Mouse (Mus musculus): Measurements from ENCODE around the gene Stip1. TPM values are rescaled to one million over a fixed set of nuclear protein-coding genes. Genes with fewer than 3 reads are reported as not detected.

Gene Stip1
- total and polyA plus RNA-seq, 3 experiments, result 284 to 430 (median 370) TPM

GRCm38 (mm10) chr19:7062110-7062509, 22.3 kb upstream of the Stip1 start:
- no peaks in the 10 kb centered on the region for H3K79me2 ChIP-seq (ENCODE audit: control insufficient read depth, insufficient read depth, low read length, poor library complexity)
- H3K27ac ChIP-seq (ENCODE audit: control insufficient read depth, low read depth, low read length), result no peak overlapping the region
- no peak overlapping the region for H3K4me3 ChIP-seq (ENCODE audit: control insufficient read depth in 1 of 2, insufficient read depth in 1 of 2, low read depth in 2 of 2, low read length in 2 of 2)
- H3K4me1 ChIP-seq (ENCODE audit: control insufficient read depth in 1 of 2, insufficient read depth in 2 of 2, low read length in 2 of 2), result peaks cover 4 to 23% of the 10 kb centered on the region in 2 experiments; a peak in 3 of 4 replicates
- TF ChIP-seq CTCF (IDR thresholded peaks at IDR 0.05 in 2 of 3, conservative IDR thresholded peaks at IDR 0.05 in 1 of 3; ENCODE audit: control insufficient read depth in 1 of 3, insufficient read depth in 1 of 3, low read depth in 2 of 3, low read length in 3 of 3, poor library complexity in 1 of 3, severe bottlenecking in 1 of 3) (no peak), ZKSCAN1 (IDR thresholded peaks at IDR 0.05; ENCODE audit: low read depth, low read length) (no peak), UBTF (IDR thresholded peaks at IDR 0.05; ENCODE audit: borderline replicate concordance, insufficient read depth, low read depth, low read length) (no peak), ETS1 (IDR thresholded peaks at IDR 0.05; ENCODE audit: low read depth, low read length) (no peak)
- H3K27me3 ChIP-seq (ENCODE audit: control insufficient read depth in 1 of 2, insufficient read depth in 2 of 2, low read length in 2 of 2), result no peaks in the 10 kb centered on the region
- no peak for DNase-seq (ENCODE audit: low read depth, low spot score)
- H3K9me3 ChIP-seq (replicated peaks; ENCODE audit: insufficient read depth, low read length), result no peaks in the 10 kb centered on the region
- H3K36me3 ChIP-seq (ENCODE audit: control insufficient read depth in 1 of 2, insufficient read depth in 2 of 2, low read length in 2 of 2), result peaks cover 0 to 4% of the 10 kb centered on the region in 2 experiments; a peak in 1 of 4 replicates
- H3K9ac ChIP-seq (ENCODE audit: control insufficient read depth, low read depth, low read length, poor library complexity, severe bottlenecking), result no peak overlapping the region

- Histone ChIP-seq H3K36me3 (ENCODE audit: control insufficient read depth in 1 of 2, insufficient read depth in 2 of 2, low read length in 2 of 2) (peaks cover 0 to 6% of the 10 kb centered on the region in 2 experiments; a peak in 2 of 4 replicates), H3K9me3 (replicated peaks; ENCODE audit: insufficient read depth, low read length) (no peaks in the 10 kb centered on the region), H3K27me3 (ENCODE audit: control insufficient read depth in 1 of 2, insufficient read depth in 2 of 2, low read length in 2 of 2) (no peaks in the 10 kb centered on the region), H3K9ac (ENCODE audit: control insufficient read depth, low read depth, low read length, poor library complexity, severe bottlenecking) (no peak overlapping the region), H3K27ac (ENCODE audit: control insufficient read depth, low read depth, low read length) (no peak overlapping the region), H3K79me2 (ENCODE audit: control insufficient read depth, insufficient read depth, low read length, poor library complexity) (no peaks in the 10 kb centered on the region; the same call in 1 of the 2 replicates), H3K4me3 (ENCODE audit: control insufficient read depth in 1 of 2, insufficient read depth in 1 of 2, low read depth in 2 of 2, low read length in 2 of 2) (no peak overlapping the region), H3K4me1 (ENCODE audit: control insufficient read depth in 1 of 2, insufficient read depth in 2 of 2, low read length in 2 of 2) (peaks cover 0 to 13% of the 10 kb centered on the region in 2 experiments; a peak in 1 of 4 replicates)
- DNase-seq (ENCODE audit: low read depth, low spot score), result no peak
- TF ChIP-seq MEF2A (IDR thresholded peaks at IDR 0.05; ENCODE audit: extremely low read depth, insufficient replicate concordance, low read depth, low read length, poor library complexity, severe bottlenecking), result no peak
Observed at GRCm38 (mm10) chr19:7058541-7058940, 18.8 kb upstream of the Stip1 start.

GRCm38 (mm10) chr19:7057722-7058207, 18.0 kb upstream of the Stip1 start:
- Histone ChIP-seq H3K79me2 (ENCODE audit: control insufficient read depth, insufficient read depth, low read length, poor library complexity) (no peaks in the 10 kb centered on the region; the same call in 1 of the 2 replicates), H3K9ac (ENCODE audit: control insufficient read depth, low read depth, low read length, poor library complexity, severe bottlenecking) (peak overlapping the region; percentile 73), H3K4me3 (ENCODE audit: control insufficient read depth in 1 of 2, insufficient read depth in 1 of 2, low read depth in 2 of 2, low read length in 2 of 2) (peak overlapping the region; percentile 62 to 76), H3K27me3 (ENCODE audit: control insufficient read depth in 1 of 2, insufficient read depth in 2 of 2, low read length in 2 of 2) (no peaks in the 10 kb centered on the region), H3K36me3 (ENCODE audit: control insufficient read depth in 1 of 2, insufficient read depth in 2 of 2, low read length in 2 of 2) (peaks cover 0 to 6% of the 10 kb centered on the region in 2 experiments; a peak in 2 of 4 replicates), H3K27ac (ENCODE audit: control insufficient read depth, low read depth, low read length) (no peak overlapping the region), H3K4me1 (ENCODE audit: control insufficient read depth in 1 of 2, insufficient read depth in 2 of 2, low read length in 2 of 2) (peaks cover 0 to 13% of the 10 kb centered on the region in 2 experiments; a peak in 1 of 4 replicates), H3K9me3 (replicated peaks; ENCODE audit: insufficient read depth, low read length) (no peaks in the 10 kb centered on the region)
- DNase-seq (ENCODE audit: low read depth, low spot score), result peak; percentile 95
- TF ChIP-seq ZKSCAN1 (IDR thresholded peaks at IDR 0.05; ENCODE audit: low read depth, low read length), result no peak
- peak; percentile 27; the same call in 1 of the 2 replicates for TF ChIP-seq MAZ (IDR thresholded peaks at IDR 0.05; ENCODE audit: low read depth, low read length)
- no peak for TF ChIP-seq MYC (IDR thresholded peaks at IDR 0.05; ENCODE audit: low read depth, low read length)
- TF ChIP-seq CHD1 (IDR thresholded peaks at IDR 0.05; ENCODE audit: low read depth, low read length), result no peak
- no peak for TF ChIP-seq MEF2A (IDR thresholded peaks at IDR 0.05; ENCODE audit: extremely low read depth, insufficient replicate concordance, low read depth, low read length, poor library complexity, severe bottlenecking)
- TF ChIP-seq USF2 (IDR thresholded peaks at IDR 0.05; ENCODE audit: borderline replicate concordance in 1 of 2, insufficient read depth in 1 of 2, low read depth in 1 of 2, low read length in 2 of 2), result no peak
- TF ChIP-seq POLR2AphosphoS2 (IDR thresholded peaks at IDR 0.05; ENCODE audit: low read length), result peak; percentile 77; the same call in 1 of the 2 replicates
- TF ChIP-seq TAL1 (IDR thresholded peaks at IDR 0.05; ENCODE audit: low read length), result no peak
- no peak for TF ChIP-seq UBTF (IDR thresholded peaks at IDR 0.05; ENCODE audit: borderline replicate concordance, insufficient read depth, low read depth, low read length)
- peak; percentile 63 to 87; a peak in 3 of 4 replicates for TF ChIP-seq POLR2A (IDR thresholded peaks at IDR 0.05; ENCODE audit: control insufficient read depth in 1 of 2, insufficient read depth in 1 of 2, low read depth in 1 of 2, low read length in 2 of 2, poor library complexity in 1 of 2)
- no peak for TF ChIP-seq MAFK (IDR thresholded peaks at IDR 0.05; ENCODE audit: borderline replicate concordance, low read depth, low read length)
- no peak for TF ChIP-seq MYB (IDR thresholded peaks at IDR 0.05; ENCODE audit: low read depth, low read length)
- no peak for TF ChIP-seq JUND (IDR thresholded peaks at IDR 0.05; ENCODE audit: low read depth, low read length)
- no peak for TF ChIP-seq E2F4 (IDR thresholded peaks at IDR 0.05; ENCODE audit: borderline replicate concordance, low read depth, low read length)
- TF ChIP-seq CHD2 (IDR thresholded peaks at IDR 0.05; ENCODE audit: low read length), result no peak
- no peak for TF ChIP-seq ETS1 (IDR thresholded peaks at IDR 0.05; ENCODE audit: low read depth, low read length)
- no peak for TF ChIP-seq BHLHE40 (IDR thresholded peaks at IDR 0.05; ENCODE audit: borderline replicate concordance, low read depth, low read length)
- no peak for TF ChIP-seq GABPA (IDR thresholded peaks at IDR 0.05; ENCODE audit: low read depth, low read length)
- TF ChIP-seq USF1 (IDR thresholded peaks at IDR 0.05; ENCODE audit: low read depth, low read length), result peak; percentile 37; the same call in 1 of the 2 replicates
- no peak for TF ChIP-seq RCOR1 (IDR thresholded peaks at IDR 0.05; ENCODE audit: low read depth, low read length)
- no peak for TF ChIP-seq ZNF384 (IDR thresholded peaks at IDR 0.05; ENCODE audit: low read depth, low read length)
- TF ChIP-seq EP300 (IDR thresholded peaks at IDR 0.05; ENCODE audit: low read depth in 1 of 2, low read length in 2 of 2), result no peak
